Mouse (Mus musculus): ENCODE results near the gene R3hdm2.
A peak's percentile ranks its signal among the peaks of the same experiment; 100 is the strongest.

R3hdm2 gene

DNA sequence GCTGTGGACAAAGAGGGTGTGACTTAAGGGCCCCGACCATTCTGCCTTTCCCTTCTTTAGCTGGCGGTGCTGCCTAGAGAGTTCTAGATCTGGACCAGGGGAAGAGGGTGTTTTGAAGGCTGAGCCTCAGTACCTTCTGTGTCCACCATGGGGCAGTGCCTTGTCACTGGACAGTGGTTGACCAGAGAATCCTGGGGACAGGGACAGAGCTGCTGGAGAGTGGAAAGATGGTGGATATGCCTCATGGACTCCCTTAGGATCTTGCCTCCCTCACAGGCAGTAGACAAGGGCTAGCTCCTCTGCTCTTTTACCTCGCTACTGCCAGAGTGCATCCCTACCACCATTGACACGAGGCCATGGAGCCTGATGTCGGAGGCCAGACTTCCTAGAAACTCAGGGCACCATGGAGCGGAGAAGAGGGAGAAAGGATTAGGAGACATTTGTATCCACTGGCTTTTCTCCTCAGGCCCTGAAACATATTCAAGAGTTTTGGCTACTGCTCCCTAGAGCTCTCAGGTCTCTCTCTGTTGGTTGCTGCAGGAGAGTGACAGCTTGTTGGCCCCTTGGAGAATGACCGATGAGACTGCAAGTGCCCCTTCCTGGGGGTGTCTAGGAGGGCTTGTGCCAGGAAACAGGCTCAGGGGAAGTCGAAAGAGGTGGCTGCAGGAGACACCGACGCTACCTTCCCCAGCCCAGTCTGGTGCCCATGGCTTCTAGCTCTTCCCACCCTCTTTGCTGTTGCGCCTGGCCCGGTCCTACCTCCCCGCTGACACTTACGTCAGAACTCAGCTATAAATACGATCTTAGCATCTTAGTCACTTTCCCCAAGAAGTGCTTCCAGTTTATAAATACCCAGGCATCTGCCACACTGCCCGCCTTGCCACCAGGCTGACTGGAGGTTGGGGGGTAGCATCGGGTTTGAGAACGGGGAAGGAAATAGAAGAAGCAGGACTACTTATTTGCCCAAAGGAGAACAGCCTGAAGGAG, 25.9 kb upstream of the R3hdm2 start, which contains the start of gene Inhbe:
TSS of gene Inhbe (minus strand) at position 503 of the 987 bp plus-strand sequence.
- DNase-seq = peak; percentile 92

DNA sequence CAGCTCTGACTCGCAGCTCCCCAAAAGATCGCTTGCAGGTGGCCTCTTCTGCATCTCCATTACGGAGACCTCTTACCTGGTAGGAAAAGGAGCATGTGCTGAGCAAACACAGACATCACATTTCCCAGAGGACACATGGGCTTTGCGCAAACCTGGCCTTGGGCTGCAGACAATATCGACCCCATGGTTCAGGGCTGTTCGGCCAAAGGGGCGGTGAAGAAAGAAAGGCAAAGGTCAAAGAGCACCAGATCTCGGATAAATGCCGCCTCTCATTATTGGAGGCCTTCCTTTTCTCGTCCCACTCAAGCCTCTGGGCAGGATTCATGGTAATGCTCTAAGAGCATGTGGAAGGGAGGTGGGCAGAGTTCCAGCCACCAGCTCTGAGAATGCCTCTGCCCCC, 24.8 kb upstream of the R3hdm2 start:
- no peak for DNase-seq

DNA sequence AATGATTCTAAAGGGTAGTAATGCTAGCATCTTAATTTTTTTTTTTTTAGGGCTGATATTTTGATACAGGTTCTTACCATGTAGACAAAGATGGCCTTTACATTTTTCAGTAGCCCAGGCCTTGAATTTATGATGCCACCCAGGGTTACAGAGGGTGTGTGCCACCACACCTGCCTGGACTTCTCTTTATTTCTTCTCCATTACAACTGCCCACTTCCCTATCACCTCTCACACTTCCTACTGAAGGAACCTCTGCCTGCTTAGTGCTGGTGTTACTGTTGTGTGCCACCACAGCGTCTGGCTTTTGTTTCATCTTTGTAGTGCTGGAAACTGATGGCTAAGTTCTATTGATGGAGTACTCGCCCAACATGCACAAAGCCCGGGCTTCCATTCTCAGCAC, 19.4 kb upstream of the R3hdm2 start:
- DNase-seq = no peak

DNA sequence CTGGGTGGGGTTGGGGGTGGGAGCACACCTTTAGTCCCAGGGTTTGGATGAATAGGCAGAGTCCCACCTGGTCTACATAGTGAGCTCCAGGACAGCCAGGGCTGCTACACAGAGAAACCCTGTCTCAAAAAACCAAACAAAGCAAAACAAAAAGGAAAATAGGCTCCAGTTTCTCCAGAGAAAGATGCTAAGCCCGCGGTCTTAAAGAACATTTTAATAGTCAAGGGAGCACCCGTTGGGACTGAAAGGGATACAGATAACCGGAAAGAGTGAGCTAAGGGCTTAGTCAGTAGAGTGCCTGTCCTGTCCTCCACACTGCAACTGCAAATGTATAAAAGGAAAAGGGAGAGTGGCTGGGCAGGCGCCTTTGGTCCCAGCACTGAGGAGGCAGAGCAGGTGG, 13.0 kb upstream of the R3hdm2 start:
- no peak for DNase-seq

DNA sequence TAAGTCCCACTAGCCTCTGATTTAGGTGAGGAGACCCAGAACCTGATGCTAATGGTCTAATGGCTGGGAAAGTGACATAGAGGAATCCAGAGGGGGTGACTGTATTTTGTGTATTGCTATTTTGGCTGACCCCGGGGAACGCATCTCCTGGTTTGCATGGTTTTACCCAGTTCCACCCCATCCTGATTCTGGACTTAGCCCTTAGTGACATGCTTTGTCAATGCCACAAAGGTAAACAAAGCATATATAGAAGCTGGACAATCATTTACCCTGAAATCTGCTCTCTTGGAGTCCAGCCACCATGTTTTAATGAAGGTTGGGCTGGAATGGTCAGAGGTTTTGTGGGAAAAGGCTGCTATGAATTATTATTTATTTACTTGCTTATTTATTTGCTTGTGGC, 11.9 kb upstream of the R3hdm2 start:
- DNase-seq = no peak

DNA sequence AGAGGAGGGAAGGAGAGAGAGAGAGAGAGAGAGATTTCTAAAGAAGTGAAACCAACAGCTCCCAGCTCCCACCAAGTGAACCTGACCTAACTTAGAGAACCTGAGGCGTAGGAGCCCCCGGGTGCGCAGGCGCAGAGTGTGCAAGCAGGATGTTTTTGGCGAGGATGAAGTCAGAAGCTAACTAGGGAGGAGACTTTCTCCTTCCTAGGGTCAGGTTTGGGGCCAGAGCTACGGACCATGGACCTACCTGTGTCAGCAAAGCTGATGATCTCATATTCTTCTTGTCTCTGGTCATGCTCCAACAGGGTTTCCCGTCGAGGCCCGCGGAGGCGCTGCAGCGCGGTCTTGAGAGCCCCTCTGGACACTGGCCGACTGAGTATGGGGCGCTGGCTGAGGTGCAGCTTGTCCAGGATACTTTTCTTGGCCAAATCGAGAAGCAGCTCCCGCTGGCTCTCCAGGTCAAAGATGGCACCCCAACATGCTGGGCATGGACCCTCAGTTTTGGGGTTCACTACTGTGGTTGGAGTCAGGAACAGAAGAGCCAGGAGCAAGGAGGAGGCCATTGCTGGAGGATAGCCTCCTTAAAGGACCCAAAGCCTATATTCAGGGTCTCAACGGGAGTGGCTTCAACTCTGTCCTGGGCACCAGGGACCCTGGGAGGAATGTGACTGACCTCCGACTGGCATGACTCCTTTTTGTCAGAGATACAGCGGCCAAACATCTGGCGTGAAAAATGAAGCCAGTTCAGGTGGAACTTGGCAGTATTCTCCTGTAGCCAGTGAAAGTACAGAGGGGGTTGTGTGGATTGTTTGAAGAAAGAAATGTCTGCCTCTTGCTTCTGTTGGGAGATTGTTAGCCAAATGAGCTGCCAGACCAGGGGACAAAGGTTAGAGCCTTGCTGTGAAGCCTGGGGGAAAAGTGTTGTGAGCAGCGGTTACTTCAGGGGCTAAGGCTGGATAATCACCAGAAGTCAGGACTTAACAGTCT, 10.0 kb upstream of the R3hdm2 start, which contains the start of gene Inhbc:
TSS of gene Inhbc (minus strand) at position 598 of the 987 bp plus-strand sequence.
- DNase-seq = no peak

DNA sequence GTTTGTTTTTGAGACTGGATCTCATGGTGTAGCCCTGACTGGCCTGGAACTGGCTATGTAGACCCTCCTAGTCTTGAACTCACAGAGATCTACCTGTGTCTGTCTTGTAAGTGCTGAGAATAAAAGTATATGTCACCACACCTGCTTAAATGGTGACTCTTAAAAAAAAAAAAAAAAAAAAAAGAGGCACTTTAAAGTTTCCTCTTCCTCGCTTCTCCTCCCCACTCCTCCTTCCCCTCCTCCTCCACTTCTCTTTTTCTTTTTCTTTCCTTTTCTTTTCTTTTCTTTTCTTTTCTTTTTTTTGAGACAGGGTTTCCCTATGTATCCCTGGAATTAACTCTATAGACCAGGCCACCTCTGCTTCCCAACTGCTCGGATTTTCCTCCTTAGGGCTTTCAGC, 9.1 kb upstream of the R3hdm2 start:
- DNase-seq = no peak

DNA sequence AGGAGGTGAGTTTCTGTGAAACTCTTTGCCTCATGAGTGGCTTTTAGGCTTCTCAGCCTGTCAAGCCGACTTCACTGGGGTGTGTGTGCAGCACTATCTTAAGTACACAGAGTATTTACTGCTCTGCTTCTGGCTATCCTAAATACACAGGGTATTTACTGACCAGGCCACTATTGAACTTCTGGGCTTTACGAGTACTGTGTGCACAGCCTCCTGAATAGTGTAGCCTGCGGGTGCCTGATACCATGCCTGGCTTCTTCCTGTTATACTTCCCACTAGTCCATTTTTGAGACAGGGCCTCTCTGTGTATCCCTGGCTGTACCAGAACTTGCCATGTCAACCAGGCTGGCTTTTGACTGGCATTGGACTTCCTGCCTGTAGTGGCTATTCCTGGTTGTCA, 2.4 kb upstream of the R3hdm2 start:
- no peak for DNase-seq

DNA sequence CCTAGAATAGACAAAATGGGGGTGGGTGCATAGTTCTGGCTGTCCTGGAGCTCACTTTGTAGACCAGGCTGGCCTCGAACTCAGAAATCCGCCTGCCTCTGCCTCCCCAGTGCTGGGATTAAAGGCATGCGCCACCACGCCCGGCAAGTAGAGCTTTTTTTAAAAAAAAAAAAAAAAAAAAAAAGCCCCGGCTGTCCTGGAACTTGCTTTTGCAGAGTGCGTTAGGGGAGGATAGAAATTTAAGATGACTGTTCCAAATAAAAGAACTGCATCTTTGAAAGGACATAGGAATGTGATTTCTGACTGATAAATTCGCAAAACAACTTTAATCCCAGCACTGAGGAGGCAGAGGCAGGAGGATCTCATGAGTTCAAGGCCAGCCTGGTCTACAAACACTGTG, 473 bp upstream of the R3hdm2 start:
- no peak for DNase-seq

DNA sequence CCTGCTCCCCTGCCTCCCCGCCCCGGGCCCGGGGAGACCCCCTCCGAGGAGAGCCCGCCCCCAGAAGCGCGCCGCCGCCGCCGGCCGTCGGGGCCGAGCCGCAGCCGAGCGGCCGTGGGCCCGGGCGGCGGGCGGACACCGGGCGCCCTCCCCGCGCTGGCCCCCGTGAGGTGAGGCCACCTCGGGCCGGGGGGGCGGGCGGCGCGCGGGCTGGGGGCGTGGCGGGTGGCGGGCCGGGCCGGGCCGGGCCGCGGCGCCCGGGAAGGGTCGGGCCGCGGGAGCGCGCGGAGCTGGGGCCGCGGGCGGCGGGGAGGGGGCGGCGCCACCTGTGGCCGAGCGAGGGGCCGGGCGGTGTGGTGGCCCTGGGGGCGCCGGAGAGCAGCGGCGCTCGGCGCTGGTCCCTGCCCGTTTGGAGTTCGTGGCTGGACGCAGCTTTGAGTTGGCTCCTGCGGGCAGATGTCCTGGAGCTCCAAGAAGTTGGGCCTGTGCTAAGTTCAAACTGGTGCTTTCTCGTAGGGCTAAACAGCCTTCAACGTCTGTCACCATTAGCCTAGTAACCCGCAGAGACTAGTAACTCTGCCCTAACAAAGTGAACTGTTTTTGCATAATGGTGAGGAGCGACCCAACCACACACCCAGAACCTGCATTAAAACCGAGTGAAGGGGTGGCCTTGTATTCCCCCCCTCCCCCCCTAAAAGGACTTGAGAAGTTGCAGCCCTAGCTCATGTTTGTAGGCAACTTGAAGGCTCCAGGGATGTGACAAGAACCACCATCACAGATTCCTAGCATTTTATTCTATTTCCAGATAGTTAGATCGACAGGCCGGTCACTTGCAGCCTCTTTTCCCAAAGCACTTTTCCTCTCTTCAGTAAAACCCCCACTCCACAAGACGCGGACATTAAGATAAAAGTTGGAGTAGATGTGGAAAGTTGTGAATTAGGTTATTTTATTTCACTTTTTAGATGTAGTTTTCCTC, 928 bp downstream of the R3hdm2 start:
- DNase-seq = peak; percentile 32

DNA sequence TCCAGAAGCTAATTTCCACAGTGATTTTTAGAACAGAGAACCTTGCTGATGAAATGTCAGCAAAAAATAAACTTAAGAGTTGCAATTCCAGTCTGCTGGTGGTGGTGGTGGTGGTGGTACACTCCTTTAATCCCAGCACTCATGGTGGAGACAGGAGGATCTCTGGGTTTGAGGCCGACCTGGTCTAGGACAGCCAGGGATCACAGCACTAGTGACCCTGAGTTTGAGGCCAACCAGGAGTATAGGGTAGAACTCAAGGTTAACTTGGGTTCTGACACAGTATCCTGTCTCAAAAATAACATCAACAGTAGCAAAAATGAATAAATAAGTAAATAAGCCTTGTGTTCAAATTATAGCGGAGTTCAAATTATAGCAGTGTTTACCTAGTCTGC, 1.6 kb downstream of the R3hdm2 start:
- DNase-seq = no peak

DNA sequence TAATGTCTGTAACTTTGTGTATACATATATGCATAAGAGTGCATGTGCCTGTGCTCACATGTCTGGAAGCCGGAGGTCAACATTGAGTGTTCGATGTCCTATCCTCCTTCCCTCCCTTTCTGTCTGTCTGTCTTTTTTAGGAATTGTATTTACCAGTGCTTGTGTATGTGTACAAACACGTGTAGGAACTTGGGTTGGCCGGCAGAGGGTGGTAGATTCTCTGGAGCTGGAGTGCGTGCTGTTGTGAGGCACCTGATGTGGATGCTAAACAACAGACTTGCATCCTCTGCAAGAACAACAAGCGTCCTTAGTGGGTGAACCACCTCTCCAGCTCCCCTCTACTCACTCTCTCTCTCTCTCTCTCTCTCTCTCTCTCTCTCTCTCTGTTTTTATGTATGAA, 11.6 kb downstream of the R3hdm2 start:
- no peak for DNase-seq

DNA sequence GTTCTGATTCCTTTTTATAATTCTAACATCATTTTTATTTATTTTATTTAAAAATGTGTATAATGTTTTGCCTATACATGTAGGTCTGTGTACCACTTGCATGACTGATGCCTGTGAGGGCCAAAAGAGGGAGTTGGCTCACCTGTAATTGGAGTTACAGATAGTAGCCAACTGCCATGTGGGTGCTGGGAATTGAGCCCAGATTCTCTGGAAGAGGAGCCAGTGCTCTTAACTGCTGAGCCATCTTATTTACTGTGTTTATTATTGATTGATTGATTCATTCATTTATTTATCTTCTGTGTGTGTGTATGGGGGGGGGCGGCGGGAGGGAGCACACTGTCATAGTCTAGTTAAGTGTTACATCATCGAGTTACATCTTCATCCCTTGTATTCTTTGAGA, 24.6 kb downstream of the R3hdm2 start:
- no peak for DNase-seq

DNA sequence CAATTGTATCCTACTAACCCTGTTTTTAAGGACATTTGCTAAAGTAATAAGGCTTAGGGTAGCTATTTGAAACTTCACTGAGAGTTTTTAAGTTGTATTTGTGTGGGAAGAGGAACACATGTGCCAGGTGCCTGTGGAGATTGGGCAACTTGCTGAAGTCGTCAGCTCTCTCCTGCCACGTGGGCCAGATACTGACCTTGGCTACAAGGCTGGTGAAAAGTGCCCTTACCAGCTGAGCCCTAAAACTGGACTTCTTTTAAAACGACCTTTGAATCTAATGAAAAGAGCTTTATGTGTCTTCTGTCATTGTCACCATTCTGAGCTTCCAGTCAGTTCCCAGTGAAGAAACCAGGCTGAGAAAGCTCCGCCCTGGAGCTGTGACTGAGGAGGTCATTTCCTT, 27.3 kb downstream of the R3hdm2 start:
- DNase-seq = no peak

DNA sequence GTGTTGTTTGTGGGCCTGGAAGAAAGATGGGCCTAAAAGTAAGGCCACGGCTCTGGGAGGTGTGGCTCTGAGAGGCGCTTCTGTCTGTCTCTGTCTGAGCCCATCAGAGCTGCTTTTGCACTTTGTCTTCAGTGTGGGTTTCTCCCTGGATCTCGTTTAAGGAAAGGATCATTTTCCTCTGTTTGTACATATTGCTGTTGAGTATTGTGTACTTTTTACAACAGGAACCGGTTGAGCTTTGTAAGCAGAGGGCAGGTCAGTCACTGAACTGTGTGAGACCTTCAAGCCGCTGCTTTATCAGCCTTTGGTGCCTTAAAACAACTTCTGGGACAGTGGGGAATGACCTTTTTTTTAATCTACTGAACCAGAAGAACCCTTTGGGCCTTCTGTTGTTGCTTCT, 32.0 kb downstream of the R3hdm2 start:
- DNase-seq = no peak

DNA sequence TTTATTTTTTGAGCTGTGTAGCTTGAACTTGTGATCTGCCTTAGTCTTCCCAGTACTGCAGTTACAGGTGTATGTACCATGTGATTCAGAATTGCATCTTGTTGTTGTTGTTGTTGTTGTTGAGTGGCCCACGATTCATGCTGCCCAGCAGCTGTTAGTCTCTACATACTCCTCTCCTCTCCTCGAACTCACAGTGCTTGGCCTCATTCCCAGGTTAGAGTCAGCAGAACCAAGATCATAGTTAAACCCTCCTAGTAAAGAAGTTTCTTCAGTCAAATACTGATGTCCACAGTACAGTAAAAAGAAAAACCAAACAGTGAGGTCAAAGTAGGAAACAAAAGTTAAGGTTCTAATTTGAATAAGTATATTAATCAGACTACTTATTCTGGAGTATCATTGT, 32.6 kb downstream of the R3hdm2 start:
- DNase-seq = no peak

DNA sequence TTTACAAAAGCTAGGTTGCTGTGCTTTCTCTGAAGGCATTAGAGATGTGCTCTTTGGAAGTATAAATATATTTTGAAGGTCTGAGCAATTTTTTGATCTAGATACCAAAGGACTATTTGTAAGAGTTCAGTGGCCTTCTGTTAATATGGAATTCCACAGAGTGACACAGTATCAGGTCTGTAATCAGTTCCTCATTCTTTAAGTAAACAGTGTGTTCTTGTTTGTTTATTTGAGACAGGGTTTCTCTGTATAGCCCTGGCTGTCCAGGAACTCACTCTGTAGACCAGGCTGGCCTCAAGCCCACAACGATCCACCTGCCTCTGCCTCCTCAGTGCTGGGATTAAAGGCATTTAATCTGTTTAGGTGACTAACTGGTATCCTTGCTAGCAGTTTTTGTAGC, 33.5 kb downstream of the R3hdm2 start:
- no peak for DNase-seq

DNA sequence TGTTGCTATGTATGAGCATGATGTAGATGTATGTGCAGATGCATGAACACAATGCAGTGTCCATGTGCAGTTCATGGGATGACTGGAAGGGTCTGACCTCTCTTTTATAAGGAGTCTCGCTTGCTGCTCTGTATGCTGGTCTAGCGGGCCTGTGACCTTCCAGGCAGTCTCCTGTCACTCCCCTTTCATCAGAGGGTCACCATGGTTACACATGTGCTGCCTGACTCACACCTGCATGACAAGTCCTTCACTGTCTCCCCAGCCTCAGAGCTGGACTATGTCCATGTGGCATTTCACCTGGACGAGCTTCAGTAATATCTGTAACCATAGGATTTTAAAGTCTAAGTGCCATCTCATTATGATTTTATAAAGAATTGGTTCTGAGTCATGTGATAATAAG, 34.0 kb downstream of the R3hdm2 start:
- DNase-seq = no peak

DNA sequence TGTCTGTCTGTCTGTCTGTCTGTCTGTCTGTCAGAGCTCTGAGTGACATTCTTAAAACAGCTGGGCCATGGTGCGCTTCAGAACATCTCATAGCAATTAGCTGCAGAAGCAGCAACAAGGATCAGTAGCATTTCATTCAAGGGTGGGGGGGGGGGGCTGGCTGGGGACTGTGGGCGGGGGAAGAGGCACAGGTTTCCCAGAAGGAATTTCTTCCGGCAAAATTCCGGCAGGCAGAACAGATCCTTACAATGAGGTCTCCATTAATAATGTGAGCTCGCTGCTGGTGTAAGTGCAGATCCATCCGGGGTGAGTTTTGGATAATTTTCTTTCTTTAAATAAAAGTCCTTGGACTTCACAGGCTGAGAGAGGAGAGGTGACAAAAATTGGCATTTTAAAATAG, 40.0 kb downstream of the R3hdm2 start:
- peak; percentile 26 for DNase-seq

DNA sequence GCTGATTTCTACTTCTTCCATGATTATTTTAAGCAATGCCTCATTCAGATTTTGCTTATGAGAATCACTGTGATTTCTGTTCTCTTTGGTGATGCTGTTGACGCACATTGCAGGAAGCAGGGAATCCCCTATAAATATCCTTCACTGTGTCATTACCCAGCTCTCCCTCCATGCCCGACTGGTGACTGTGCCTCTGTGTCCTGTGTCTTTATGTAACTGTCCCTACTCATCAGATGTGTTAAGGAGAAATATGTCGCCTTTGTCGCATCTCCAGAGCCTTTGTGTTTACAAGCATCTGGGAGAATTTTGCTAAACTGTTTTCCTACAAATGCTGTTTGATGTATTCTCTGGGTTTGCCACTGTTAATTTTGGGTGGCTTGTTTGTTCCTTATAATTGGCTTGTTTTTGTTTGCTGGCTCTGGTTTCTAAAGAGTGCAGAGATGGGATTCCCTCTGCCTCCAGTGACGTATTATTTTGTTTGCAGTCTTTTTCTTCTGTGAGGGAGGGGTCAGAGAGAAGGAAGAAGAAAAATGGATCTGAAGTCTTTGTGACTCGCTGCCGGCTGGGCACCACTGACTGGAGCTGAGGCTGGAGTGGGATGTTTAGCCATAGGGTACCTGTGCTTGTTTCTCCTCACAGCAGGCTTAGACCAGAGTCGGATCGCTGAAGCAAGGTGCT, 40.7 kb downstream of the R3hdm2 start:
- peak; percentile 75 for DNase-seq

DNA sequence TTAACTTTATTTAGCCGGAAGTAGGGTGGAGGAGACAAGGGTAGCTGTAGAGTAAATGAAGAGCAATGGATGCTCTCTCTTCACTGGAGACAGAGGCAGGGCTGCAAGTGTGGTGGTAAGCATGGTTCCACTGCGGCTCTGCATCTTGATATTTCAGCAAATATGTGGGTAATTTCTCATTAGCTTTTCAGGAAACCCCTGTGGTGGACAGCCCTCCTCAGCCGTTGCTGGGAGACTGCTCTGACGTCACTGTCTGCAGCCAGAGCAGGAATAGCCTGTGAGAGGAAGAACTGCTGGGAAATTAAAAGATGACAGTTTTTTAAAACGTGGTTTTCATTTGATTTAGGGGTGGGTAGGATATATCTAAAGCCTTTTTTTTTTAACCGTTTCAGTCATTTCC, 41.9 kb downstream of the R3hdm2 start:
- DNase-seq = peak; percentile 84

DNA sequence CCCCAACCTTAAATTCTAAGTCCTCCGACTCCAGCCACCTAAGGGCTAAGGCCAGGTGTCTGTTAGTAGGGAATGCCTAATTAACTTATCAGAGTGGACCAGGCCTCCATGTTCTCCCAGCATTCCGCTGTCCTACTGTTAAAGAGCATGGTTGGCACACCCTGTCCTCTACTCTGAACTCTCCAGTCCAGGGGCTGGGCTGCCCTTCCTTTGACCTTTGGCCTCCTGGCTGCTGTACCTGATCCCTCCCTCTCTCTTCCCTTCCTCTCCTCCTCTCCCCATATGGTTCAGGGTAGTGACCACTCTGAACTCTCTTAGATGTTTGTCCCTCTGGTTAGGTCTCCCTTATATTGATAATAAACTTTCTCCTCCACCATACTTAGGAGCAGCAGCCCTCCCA, 45.7 kb downstream of the R3hdm2 start:
- DNase-seq = no peak
